Mouse (Mus musculus) heart, embryonic 14.5 days (tissue): ENCODE data around the gene 1700025G04Rik. TPM values are rescaled to one million over a fixed set of nuclear protein-coding genes. Genes with fewer than 3 reads are reported as not detected.

ENCODE experiments used
- ATAC-seq: fragments of 200-750 bp; cut with Nextera tagmentation; 2 replicates; pipeline ENCODE4 v1.8.0; 2017; ENCODE audit warnings: low read depth, moderate TSS enrichment; ENCODE audit not compliant: insufficient number of reproducible peaks, insufficient read depth, low FRiP score
- H3K27ac ChIP-seq, 2 experiments: fragments of 200-500 bp in 1 of 2; fragments of 300-500 bp in 1 of 2; sonication (generic) in 1 of 2; replicated peaks in 1 of 2; 2 replicates each; pipeline ENCODE4 v1.5.1; 2012 to 2014; ENCODE audit warnings: low read depth in 2 of 2, low read length in 2 of 2, control low read depth in 1 of 2, mild to moderate bottlenecking in 1 of 2, mixed read lengths in 1 of 2; ENCODE audit not compliant: control insufficient read depth in 1 of 2, insufficient read depth in 1 of 2
- H3K27me3 ChIP-seq: fragments of 300-500 bp; sonication (generic); 2 replicates; pipeline ENCODE4 v1.6.1; 2014; ENCODE audit warnings: mild to moderate bottlenecking, low read length, control low read depth; ENCODE audit not compliant: control insufficient read depth, insufficient read depth
- H3K36me3 ChIP-seq: fragments of 300-500 bp; sonication (generic); 2 replicates; pipeline ENCODE4 v1.6.1; 2014; ENCODE audit warnings: mild to moderate bottlenecking, control low read depth, low read length, mixed read lengths; ENCODE audit not compliant: control insufficient read depth, insufficient read depth
- H3K4me1 ChIP-seq, 2 experiments: fragments of 200-500 bp in 1 of 2; fragments of 300-500 bp in 1 of 2; sonication (generic) in 1 of 2; 2 replicates each; pipeline ENCODE4 v1.6.1; 2012 to 2014; ENCODE audit warnings: low read length in 2 of 2, control low read depth in 1 of 2, mixed read lengths in 1 of 2; ENCODE audit not compliant: control insufficient read depth in 2 of 2, insufficient read depth in 2 of 2
- H3K4me2 ChIP-seq: fragments of 300-500 bp; sonication (generic); 2 replicates; pipeline ENCODE4 v1.6.1; 2014; ENCODE audit warnings: mild to moderate bottlenecking, low read length
- H3K4me3 ChIP-seq, 2 experiments: fragments of 200-500 bp in 1 of 2; fragments of 300-500 bp in 1 of 2; sonication (generic) in 1 of 2; 2 replicates each; pipeline ENCODE4 v1.5.1; 2012 to 2014; ENCODE audit warnings: low read length in 2 of 2, mild to moderate bottlenecking in 2 of 2, control low read depth in 1 of 2, low read depth in 1 of 2, moderate library complexity in 1 of 2; ENCODE audit not compliant: control insufficient read depth in 1 of 2, insufficient read depth in 1 of 2
- H3K9ac ChIP-seq: fragments of 300-500 bp; sonication (generic); 2 replicates; pipeline ENCODE4 v1.6.1; 2014; ENCODE audit warnings: mild to moderate bottlenecking, low read length
- H3K9me3 ChIP-seq: fragments of 300-500 bp; sonication (generic); 2 replicates; pipeline ENCODE4 v1.6.1; 2016; ENCODE audit warnings: low read length, control low read depth; ENCODE audit not compliant: control insufficient read depth
- WGBS: fragments of 180-500 bp; shearing (Covaris S2); extraction: QIAGEN DNeasy Blood & Tissue Kit; methylation state at CpG from one replicate; pipeline ENCODE4 v1.1.7; 2014; 5-methylcytosine and 5-hydroxymethylcytosine counted together
- polyA plus RNA-seq: library from polyadenylated mRNA; unstranded; fragments of >200 nt; fragmentation: Nextera tagmentation; extraction: Ambion mirVana; gene quantifications from 2 replicates; pipeline ENCODE4 v1.2.1, GENCODE M21; 2014

1700025G04Rik gene
- polyA plus RNA-seq, 1 experiment from 2014 or later: 35.7 TPM

- no peak for ATAC-seq
- Histone ChIP-seq H3K27me3 (no peaks in the 10 kb centered on the region), H3K9ac (no peak overlapping the region), H3K36me3 (no peaks in the 10 kb centered on the region), H3K4me1 (peaks cover 4 to 8% of the 10 kb centered on the region in 2 experiments), H3K4me2 (no peak overlapping the region), H3K9me3 (no peaks in the 10 kb centered on the region), H3K27ac (no peak overlapping the region), H3K4me3 (no peak overlapping the region)
- 78% methylated on average over 12 of the region's 12 CpGs for WGBS
Measured at GRCm38 (mm10) chr1:151900706-151901360, 189.1 kb downstream of the 1700025G04Rik start.

DNA sequence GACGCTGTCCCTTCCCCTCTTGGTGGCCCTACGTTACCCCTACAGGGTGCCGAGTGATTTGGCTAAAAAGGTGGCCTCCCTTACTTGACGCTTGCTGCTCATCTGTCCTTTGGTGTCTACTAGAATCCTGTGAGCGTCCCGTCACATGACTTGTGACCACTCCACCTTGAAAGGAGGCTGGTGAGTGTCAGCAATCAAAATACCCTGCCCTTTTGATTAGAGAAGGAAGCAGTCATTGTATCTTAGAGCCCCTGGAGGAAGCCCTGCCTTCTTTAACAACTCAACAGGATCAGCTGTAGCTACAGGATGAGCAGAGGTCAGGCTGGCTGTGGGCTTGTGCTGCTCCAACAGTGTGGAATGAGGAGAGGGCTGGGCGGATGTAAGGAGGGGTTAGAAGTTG, 190.0 kb downstream of the 1700025G04Rik start:
- ATAC-seq: 0 out of 2 replicates have a peak, but pooled peaks have one; percentile 21
- Histone ChIP-seq H3K36me3 (no peaks in the 10 kb centered on the region), H3K4me1 (peaks cover 4 to 8% of the 10 kb centered on the region in 2 experiments), H3K4me3 (no peak overlapping the region), H3K4me2 (no peak overlapping the region), H3K9ac (no peak overlapping the region), H3K9me3 (no peaks in the 10 kb centered on the region), H3K27me3 (no peaks in the 10 kb centered on the region), H3K27ac (no peak overlapping the region)
- WGBS: 37% methylated on average over 7 of the region's 7 CpGs

- Histone ChIP-seq H3K27me3 (no peaks in the 10 kb centered on the region), H3K4me1 (peaks cover 14 to 21% of the 10 kb centered on the region in 2 experiments), H3K4me2 (no peak overlapping the region), H3K4me3 (no peak overlapping the region), H3K27ac (no peak overlapping the region), H3K9me3 (no peaks in the 10 kb centered on the region), H3K36me3 (peaks cover 12% of the 10 kb centered on the region; the same call in 1 of the 2 replicates), H3K9ac (no peak overlapping the region)
- no peak for ATAC-seq
- WGBS: 73% methylated on average over 4 of the region's 4 CpGs
Measured at GRCm38 (mm10) chr1:151895406-151895805, 194.5 kb downstream of the 1700025G04Rik start.

GRCm38 (mm10) chr1:151893976-151894375, 195.9 kb downstream of the 1700025G04Rik start:
- H3K9me3 ChIP-seq: no peaks in the 10 kb centered on the region
- H3K27ac ChIP-seq: no peak overlapping the region
- peaks cover 18 to 22% of the 10 kb centered on the region in 2 experiments for H3K4me1 ChIP-seq
- ATAC-seq: no peak
- H3K36me3 ChIP-seq: peaks cover 12% of the 10 kb centered on the region; the same call in 1 of the 2 replicates
- no peak overlapping the region for H3K4me2 ChIP-seq
- 73% methylated on average over 5 of the region's 5 CpGs for WGBS
- H3K9ac ChIP-seq: no peak overlapping the region
- H3K27me3 ChIP-seq: no peaks in the 10 kb centered on the region
- no peak overlapping the region for H3K4me3 ChIP-seq

DNA sequence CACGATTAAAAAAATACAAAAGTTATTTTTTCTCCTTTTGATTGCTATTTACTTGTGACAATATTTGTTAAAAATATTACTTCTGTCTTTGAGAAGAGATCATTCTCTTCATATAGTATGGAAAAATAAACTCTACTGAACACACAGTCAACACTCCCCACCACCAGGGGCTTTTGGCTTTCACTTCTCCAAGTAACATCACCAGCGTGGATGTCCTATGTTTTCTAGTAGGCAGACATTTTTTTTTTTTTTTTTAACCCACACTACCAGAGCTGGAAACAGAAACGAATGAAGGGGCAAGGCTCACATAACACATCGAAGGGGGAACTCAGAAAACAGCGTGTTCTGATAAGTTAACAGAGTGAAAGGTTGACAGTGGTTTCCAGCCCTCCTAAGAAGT, 197.9 kb downstream of the 1700025G04Rik start:
- H3K36me3 ChIP-seq: peaks cover 12% of the 10 kb centered on the region; the same call in 1 of the 2 replicates
- no peaks in the 10 kb centered on the region for H3K27me3 ChIP-seq
- H3K27ac ChIP-seq: no peak overlapping the region
- no peak overlapping the region for H3K4me3 ChIP-seq
- H3K9ac ChIP-seq: no peak overlapping the region
- H3K4me1 ChIP-seq: peaks cover 27 to 37% of the 10 kb centered on the region in 2 experiments
- ATAC-seq: no peak
- H3K9me3 ChIP-seq: no peaks in the 10 kb centered on the region
- H3K4me2 ChIP-seq: no peak overlapping the region
- 65% methylated on average over 5 of the region's 5 CpGs for WGBS

DNA sequence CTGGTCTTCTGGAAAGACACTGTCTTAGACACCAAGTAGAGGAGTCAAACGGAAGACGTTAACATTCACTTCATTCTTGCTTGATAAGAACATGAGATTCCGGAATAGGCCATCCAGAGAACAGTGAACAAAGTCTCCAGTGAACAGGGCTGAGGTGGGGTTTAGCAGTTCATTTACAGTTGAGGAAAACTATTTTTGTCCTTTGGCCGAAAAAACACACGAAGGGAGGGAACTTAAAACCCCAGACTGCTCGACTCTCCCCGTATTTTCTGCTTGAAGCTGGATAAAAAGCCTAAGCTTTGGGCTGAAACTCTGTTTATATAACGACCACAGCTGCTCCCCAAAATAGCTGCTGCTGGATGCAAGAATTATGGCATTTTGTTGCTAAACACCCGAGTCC, 198.7 kb downstream of the 1700025G04Rik start:
- ATAC-seq: no peak

DNA sequence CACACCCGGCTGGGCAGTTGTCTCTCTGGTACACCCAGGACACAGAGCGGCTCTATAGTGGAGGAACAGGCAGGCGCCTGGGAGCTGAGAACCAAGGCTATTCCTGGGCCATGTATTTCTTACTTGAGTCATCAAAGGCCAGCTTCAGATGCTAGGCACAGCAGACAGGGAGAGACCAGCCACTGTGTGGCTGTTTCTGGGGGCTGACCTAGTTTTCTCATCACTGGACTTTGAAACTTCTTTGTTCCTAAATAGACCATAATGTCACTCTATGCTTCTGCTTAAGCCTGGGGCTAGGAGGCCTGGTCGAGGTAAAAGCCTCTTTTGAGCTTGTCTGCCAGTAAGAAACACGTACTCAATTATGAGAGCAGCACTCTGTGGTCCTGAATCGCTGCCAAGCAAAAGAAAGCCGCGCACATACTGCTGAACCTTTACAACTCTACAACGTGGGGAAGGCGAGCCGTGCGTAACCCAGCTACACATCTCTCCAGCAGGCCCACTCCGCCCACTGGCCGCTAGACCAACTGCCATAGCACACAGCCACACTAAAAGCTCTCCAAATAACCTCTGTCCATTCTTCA, 199.8 kb downstream of the 1700025G04Rik start:
- no peaks in the 10 kb centered on the region for H3K9me3 ChIP-seq
- peaks cover 36 to 49% of the 10 kb centered on the region in 2 experiments for H3K4me1 ChIP-seq
- ATAC-seq: peak; percentile 70; the same call in 1 of the 2 replicates
- H3K4me3 ChIP-seq: no peak overlapping the region
- H3K4me2 ChIP-seq: 0 out of 2 replicates have a peak overlapping the region, but pooled peaks have one; percentile 18
- H3K27ac ChIP-seq: peak overlapping the region; percentile 85 to 90
- H3K9ac ChIP-seq: peak overlapping the region; percentile 55
- peaks cover 12% of the 10 kb centered on the region; the same call in 1 of the 2 replicates for H3K36me3 ChIP-seq
- 29% methylated on average over 14 of the region's 14 CpGs for WGBS
- no peaks in the 10 kb centered on the region for H3K27me3 ChIP-seq

More for the DNA sequence above, 198.7 kb downstream of the 1700025G04Rik start:
- Histone ChIP-seq H3K9ac (no peak overlapping the region), H3K27ac (peak overlapping the region; percentile 27 to 85), H3K4me3 (no peak overlapping the region), H3K4me1 (peaks cover 34 to 45% of the 10 kb centered on the region in 2 experiments), H3K36me3 (peaks cover 12% of the 10 kb centered on the region; the same call in 1 of the 2 replicates), H3K27me3 (no peaks in the 10 kb centered on the region), H3K4me2 (no peak overlapping the region), H3K9me3 (no peaks in the 10 kb centered on the region)
- 37% methylated on average over 9 of the region's 9 CpGs for WGBS
